Mouse (Mus musculus) CD8-positive naive resting alpha-beta T cell, adult 2 months (primary cell): Measurements from ENCODE around the gene Zfr2.

ENCODE experiments used
- DNase-seq, 2 experiments: peaks; one replicate each; pipeline ENCODE4 v3.0.0; 2022; ENCODE audit warnings: low read depth in 2 of 2, low spot score in 2 of 2

Zfr2 gene

GRCm38 (mm10) chr10:81247804-81248203, 14.8 kb downstream of the Zfr2 start:
- no peak for DNase-seq

- DNase-seq, result no peak
These were observed 16.5 kb downstream of the Zfr2 start for GRCm38 (mm10) chr10:81249442-81249841.

DNA sequence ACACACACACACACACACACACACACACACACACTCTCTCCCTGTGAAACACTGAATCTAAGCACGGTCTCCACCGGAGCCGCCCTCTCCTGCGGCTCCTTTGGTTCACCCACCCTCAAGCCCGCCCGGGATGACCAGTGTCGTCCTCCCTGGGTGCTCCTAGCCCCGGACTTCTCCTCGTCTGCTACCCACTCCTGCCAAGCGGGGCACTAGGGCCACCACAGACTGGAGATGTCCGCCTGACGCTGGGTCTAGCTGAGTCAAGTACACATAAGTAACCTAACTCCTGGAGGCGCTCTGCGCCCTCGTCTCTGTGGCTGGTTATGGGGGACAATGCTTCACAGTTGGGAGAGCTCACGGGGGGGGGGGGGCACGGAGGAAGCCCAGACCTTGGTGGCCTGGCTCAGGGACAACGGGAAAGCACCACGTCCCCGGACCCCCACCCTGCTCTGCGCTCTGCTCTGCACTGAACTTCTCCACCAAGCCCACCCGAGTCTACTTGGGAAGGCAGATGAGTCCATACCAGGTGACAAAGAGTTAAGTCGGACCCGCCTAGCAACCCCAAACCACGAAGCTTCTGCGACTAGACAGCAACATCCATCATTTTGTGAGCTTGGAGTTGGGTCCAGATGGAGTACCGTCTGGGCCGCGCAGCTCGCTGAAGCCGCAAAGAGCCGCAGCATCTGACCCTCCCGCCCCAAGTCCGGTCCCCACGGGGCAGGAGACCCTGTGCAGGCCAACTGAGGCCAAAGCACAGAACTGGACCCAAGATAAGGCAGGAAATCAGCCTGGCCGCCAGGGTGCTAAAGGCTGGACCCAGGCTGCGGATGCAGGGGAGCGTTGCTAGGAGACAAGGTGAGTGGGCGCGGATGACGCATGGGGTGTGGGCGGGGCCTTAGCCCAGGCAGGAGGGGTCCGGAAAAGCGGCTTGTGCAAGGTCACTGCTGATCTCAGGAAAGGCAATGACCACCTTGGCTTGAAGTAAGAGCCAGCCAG, 19.8 kb downstream of the Zfr2 start, which contains the start of gene Matk:
Gene Matk (plus strand): TSS at position 512 of the 996 bp plus-strand sequence.
- peak; percentile 40 to 52 for DNase-seq

GRCm38 (mm10) chr10:81254886-81255285, 21.9 kb downstream of the Zfr2 start:
- DNase-seq, result no peak

DNA sequence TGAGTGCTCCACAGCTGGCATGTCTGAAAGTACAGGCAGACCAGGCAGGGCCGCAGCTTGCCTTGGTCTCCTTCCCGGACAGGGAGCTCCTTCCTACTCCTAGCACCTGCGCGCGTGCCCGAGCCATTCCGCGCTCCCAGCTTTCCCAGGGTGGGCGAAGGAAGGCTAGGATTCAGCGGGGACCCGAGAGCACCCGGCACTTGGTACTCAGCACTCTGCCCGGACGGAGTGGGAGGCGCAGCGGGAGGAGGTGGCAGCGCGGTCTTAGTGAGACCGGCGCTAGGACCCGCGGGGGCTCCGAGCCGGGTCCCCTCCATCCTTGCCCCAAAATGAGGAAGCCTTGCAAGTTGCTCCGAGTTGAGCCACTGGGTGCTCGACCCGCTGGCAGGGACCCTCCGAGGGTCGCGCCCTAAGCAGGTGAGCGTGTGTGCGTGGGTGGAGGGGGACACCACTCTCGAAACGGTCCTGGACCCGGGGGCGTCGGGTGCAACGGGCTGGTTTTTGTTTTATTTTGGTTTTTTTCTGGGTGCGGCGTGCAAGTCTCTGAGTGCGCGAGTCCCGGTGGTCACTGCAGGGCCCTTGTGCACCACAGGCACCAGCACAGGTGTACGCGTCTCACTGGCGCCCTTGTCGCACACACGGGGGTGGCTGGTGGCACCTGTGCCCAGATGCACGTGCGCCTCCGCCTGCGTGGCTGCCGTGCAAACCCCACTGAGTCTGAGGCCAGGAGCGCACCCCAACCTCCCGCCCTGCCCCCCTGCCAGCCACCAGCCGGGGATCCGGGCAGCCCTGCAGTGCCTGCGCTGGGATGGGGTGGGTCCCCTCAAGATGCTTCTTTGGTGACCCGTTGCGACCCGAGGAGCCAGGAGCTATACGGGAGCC, 24.4 kb downstream of the Zfr2 start:
- DNase-seq, result no peak

GRCm38 (mm10) chr10:81259225-81259884, 26.4 kb downstream of the Zfr2 start:
- no peak for DNase-seq

- DNase-seq, result no peak
These were observed 28.1 kb downstream of the Zfr2 start for GRCm38 (mm10) chr10:81261025-81261424.

GRCm38 (mm10) chr10:81265540-81265939, 32.6 kb downstream of the Zfr2 start:
- DNase-seq, result no peak

- peak; percentile 93 to 95 for DNase-seq
These were observed 33.5 kb downstream of the Zfr2 start, which contains the start of the genes Mrpl54 and Apba3 for GRCm38 (mm10) chr10:81266211-81267105. Mrpl54 (minus strand) TSS chr10:81266934. Apba3 (plus strand) TSS chr10:81266960.

DNA sequence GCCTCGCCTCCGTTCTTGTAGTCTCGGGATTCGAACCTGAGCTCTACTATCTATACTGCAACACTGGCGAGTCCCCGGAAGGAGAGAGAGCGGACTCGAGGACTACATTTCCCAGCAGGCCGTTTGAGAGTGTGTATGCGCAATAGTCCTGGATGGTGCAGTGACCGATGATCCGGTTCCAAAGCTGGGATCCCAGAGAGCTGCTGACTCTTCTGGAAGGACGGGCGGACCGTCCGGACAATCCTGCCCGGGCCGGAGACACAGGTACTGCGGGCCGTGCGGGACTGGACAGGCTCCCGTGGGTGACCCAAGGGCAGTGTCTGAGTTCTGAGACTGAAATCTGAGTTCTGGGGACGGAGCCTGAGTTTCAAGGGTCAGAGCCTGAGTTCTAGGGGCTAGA, 35.1 kb downstream of the Zfr2 start:
- DNase-seq, result peak in 1 of 2 experiments; percentile 52

DNA sequence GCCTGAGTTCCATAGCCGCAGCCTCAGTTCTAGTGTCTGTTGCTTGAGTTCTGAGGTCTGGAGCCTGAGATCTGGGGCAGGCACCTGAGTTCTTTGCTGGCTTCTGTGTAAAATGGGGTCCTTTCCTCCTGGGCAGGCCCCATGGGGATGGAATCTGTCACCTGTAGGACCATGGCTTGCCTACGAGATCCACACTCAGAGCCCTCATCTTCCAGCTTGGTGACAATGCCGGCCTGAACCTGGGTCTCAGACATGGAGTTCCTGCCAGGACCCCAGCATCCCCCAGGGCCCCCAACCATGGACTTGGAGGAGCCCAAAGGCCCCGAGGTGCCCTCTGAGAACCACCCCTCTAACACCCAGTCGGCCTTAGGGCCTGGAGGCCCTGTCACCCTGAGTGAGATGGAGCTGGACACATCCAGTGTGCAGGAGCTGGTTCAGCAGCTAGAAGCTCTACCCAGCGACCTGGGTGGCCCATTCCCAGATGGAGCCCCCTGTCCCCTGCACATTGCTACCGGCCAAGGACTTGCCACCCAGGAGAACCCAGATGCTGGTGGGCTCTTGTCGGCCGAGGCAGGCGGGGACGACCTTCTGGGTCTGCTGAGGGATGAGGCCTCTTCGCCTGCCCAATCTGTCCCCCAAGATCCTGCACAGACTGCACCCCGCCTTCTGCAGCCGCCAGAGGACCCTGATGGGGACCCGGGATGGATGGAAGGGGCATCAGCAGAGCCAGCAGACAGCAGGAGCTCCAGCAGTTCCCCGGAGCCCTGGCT, 35.9 kb downstream of the Zfr2 start:
- DNase-seq, result no peak

DNA sequence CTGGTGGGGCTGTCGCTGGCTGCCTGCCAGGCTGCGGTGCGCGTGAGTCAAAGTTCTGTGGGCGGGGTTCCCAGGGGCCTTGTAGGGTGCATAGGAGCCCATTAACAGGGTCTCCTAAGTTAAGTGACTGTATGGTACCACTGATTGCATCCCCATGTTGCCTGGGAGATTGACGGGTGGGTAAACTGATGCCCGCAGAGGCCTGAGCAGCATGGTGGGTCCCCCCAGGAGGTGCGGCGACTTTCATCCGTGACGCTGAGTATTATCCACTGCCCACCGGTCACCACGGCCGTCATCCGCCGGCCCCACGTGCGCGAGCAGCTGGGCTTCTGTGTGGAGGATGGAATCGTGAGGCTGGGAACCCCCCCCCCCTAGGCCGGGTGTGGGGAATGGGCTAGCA, 39.4 kb downstream of the Zfr2 start:
- no peak for DNase-seq

DNA sequence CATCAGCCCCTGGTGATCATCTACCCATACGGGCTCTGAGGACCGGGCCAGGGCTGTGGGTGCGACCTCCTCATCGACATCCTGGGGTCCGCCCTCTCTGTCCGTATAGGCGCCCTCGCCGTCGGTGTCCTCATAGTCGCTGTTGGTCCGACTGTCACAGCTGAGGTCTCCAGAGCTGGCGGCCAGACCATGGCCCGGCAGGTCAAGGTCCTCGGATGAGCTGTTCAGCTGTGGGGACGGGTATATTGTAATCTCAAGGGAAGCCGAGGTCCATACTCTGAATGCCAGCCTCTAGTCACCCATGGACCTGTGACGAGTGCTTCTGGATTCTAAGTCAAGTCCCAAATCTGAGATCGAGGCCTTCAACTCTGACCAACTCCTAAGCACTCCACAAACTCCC, 40.9 kb downstream of the Zfr2 start:
- no peak for DNase-seq

GRCm38 (mm10) chr10:81277676-81278075, 44.7 kb downstream of the Zfr2 start:
- DNase-seq, result no peak

DNA sequence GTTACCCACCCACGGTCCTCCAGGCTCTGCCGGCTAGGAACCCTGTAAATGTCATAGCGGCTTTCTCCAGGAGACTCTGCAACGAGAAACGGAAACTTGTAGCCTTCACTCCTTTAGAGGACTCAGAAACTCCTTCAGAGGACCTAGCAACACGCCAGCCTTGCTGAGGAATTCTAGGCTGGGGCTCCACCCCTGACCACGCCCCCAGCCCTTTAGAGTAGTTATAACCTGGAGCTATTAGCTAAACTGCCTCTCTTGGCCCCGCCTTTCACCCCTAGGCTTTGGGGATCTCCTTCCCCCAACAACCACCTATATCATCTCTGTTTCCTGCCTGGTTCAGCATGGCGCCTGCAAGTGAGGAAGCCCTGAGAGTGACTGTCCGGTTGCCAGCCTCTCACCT, 46.5 kb downstream of the Zfr2 start:
- no peak for DNase-seq

DNA sequence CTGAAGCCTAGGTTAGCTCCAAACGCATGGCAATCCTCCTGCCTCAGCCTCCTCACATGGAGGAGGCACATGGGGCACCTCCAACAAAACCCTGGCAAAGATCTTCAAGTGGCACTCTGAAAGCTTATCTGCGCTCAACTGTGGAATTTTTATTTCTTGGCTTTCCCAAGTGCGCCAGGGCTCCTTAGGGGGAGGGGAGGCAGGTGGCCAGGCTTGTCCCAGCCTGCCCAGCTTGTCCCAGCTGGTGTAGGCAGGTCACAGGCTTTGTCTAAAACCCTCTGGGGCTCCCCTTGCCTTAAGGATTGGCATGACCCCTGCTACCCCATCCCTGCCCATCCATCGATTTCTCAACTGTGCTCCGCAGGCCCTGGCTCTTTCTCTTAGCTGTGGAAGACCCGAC, 51.2 kb downstream of the Zfr2 start:
- no peak for DNase-seq

GRCm38 (mm10) chr10:81284719-81285118, 51.8 kb downstream of the Zfr2 start:
- no peak for DNase-seq

DNA sequence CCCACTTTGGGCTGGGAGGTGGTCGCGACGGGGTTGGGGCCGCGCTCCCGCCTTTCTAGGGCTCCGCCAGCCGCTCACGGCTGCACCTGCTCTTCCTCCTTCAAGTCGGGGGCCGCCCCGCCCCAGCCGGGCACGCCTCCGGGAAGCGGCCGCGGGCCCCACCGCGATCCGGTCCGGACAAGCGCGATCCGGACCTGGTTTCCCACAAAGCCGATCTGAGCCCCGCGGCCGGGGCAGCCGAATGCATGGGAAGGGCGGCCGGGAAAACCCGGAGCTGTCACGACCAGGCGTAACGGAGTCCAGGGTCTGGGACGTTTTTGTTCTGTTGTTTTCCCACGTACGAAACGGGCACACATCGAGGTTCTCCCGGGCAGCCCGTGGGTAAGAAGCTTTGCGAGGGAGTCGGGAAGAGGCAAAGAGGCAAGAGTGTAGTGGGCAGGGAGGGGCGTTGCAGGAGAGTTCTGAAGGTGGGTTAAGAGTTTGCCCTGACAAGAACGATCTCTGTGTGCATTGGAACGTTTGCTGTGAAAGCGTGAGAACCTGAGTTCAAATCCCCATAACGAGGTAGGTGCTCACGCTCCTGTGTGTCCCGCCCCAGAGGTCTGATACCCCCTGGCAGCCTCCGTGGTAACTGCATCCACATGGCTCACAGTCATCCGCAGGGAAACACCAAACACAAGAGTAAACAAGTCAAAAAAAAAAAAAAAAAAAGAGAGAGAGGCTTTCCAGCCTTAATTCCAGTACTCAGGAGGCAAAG, 52.9 kb downstream of the Zfr2 start:
- peak; percentile 85 to 91 for DNase-seq

GRCm38 (mm10) chr10:81286586-81286985, 53.6 kb downstream of the Zfr2 start:
- no peak for DNase-seq
